Mouse (Mus musculus): ENCODE results near the gene Chad. TPM values are rescaled to one million over a fixed set of nuclear protein-coding genes. Genes with fewer than 3 reads are reported as not detected.

Gene Chad
- under 1 TPM in 1 of 2 experiments, not detected in 1; 0.08 TPM for polyA plus RNA-seq (2012; fragmentation: generic; extraction: Trizol)

DNA sequence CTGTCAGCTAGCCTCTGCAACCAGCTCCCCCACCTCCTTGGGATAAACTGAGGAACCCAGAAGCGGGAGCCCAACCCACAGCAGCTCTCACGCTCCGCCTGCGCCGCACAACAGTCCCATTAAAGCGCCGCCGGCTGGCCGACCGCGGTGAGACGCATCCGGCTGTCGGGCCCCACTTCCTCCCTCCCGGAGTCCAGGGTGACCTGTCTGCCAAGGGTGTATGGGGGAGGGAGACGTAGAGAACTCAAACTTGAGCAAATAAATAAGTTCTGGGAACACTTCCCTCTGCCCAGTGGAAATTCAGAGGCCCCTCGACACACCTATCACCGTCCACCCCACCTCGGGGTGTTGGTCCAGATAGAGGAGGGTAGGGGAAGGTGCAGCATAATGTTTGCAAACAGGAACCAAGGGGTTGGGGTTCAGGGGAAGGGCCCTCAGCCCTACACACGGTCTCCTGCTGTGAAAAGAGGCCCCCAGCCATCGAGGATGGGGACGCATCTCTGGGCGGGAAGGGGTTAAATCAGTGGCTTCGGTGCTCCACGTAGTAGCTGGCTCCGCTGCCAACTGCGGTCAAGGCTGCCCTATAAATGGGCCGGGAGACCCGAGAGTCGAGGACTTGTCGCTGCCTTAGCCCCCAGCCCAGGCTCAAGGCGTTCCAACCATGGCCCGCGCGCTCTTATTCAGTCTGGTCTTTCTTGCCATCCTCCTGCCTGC lies at the start of gene Chad:
Gene Chad (plus strand): TSS at position 611 of the 714 bp plus-strand sequence.

DNA sequence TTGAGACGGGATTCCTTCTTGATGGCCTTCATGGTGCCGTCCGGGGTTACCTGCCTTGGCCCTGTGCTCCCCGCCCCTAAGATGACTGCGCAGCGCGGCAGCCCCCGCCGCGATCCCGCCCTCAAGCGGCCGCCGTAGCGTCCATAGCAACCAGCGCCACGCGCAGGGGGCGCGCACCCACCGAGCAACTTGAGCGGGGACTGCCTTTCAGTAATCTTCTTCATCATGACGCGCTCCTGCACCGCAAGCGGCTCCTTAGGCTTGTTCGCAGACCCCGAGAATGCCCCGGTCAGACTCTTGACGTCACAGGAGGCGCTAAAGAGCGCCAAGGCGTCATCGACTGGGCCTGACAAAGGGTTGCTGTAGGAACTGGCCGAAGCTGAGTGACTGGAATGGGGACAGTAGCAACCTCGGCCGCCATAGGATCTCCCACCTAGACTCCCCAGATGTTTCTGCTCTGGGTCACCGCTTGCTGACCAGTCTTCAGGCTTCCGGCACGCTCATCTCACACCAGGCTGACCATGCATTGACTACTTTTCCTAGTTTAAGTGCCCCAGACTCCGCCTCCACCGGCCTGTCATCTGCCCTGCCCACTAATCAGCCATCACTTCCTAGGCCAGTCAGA lies 43.5 kb upstream of the Chad start, which contains the start of gene Mycbpap:
Gene Mycbpap (minus strand): TSS at position 524 of the 625 bp plus-strand sequence.

DNA sequence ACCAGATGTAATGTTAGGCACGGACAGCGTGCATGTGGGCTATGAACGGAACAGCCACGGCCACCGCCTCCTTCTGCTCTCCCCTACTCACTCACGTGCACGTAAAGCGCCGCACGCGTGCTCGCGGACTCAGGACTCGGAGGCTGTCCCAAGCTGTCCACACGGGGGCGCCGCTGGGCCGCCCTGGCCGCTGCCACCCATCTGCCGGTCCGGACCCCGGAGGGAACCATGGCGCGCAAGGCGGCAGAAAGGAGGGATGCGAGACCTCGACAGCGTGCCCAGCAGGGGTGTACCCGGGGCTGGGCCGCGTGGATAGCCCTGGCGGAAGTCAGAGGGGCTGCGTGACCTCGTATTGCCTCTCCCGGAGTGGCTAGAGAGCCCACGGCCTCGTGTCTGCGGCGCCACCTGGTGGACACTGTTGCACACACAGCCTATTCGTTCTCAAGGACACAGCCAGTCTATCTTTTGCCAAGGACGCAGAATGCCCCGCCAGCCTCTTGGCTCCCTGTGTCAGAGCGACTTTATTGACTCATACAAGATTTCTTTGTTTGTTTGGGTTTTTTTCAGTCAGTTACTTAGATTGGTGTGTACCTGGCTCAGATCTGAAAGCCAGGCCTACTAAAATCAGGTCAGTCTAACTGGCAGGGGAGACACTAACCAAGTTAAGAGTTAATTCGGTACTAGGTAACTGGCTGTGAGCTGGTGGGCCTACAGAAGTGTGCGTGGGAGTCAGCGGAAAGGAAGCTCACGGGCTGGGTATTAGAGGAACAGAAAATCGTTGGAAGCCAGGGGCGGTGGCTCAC lies 15.8 kb upstream of the Chad start, which contains the start of gene Rsad1:
Gene Rsad1 (minus strand): TSS at position 368 of the 803 bp plus-strand sequence.

DNA sequence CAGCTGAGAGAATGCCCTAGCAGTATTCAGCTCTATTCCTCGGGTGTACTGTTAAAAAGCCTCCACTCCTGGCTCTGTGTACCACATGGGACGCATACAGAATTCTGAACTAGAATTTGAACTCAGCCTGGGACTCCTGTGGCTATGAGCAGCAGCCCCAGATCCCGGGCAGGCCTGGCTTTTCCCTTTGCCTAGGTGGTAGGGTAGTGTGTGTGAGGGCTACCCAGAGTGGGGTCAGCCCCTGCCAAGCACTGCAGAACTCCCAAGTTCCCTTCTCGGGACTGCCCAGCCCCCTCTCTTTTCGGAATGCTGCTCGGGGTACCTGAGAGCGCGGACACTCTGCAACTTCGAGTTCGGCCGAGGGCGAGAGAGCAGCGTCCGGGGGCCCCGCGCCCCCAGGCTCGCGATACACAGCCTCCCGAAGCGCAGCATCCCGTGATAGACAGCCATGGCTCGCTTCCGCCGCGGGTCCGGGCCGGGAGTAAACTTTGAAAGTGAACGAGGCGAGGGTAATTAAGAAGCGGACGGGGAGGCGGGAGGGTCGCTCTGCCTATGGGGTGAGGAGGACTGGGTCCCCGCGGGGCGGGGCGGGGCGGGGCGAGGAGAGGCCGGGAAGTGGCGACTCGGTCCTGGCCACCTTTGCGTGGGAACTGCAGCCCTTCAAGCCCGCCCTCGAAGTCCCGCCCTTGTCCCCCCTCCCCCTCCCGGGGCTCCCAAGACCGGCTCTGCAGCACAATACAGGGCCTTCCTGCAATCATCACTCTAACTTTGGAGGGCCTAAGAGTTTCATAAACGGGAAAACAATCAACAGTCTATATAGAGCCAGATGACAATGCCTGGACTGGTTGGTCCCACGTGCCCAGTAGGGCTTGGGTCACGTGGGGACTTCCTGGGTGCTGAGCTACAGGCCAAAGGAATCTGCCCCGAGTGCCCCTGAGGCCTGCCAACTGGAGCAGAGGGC lies 36.8 kb downstream of the Chad start, which contains the start of gene Acsf2:
Gene Acsf2 (minus strand): TSS at position 551 of the 961 bp plus-strand sequence.

Other genes with a start within 250 kb of the Chad start
- 10 to 100 TPM in 1 of 2 experiments, 1 to 10 TPM in 1; 5.7 to 20.8 TPM for gene Luc7l3, start 243.1 kb upstream of the Chad start, polyA plus RNA-seq (2012; fragmentation: generic; extraction: Trizol)
- gene Ankrd40, start 237.0 kb upstream of the Chad start, polyA plus RNA-seq (2012; fragmentation: generic; extraction: Trizol): 10 to 100 TPM; 58.6 to 60.3 TPM
- 1 to 10 TPM in 1 of 2 experiments, under 1 TPM in 1; 0.28 to 3.4 TPM for gene Abcc3, start 172.1 kb upstream of the Chad start, polyA plus RNA-seq (2012; fragmentation: generic; extraction: Trizol)
- gene Cacna1g, start 90.8 kb upstream of the Chad start, polyA plus RNA-seq (2012; fragmentation: generic; extraction: Trizol): 10 to 100 TPM in 1 of 2 experiments, under 1 TPM in 1; 0.15 to 53.5 TPM
- 1 to 10 TPM in 1 of 2 experiments, not detected in 1; 1.1 TPM for gene Spata20, start 78.9 kb upstream of the Chad start, polyA plus RNA-seq (2012; fragmentation: generic; extraction: Trizol)
- gene Epn3, start 65.1 kb upstream of the Chad start, polyA plus RNA-seq (2012; fragmentation: generic; extraction: Trizol): 1 to 10 TPM; 1.4 to 1.9 TPM
- under 1 TPM in 1 of 2 experiments, not detected in 1; 0.24 TPM for gene Mycbpap, start 43.3 kb upstream of the Chad start, polyA plus RNA-seq (2012; fragmentation: generic; extraction: Trizol)
- gene Rsad1, start 15.8 kb upstream of the Chad start, polyA plus RNA-seq (2012; fragmentation: generic; extraction: Trizol): 1 to 10 TPM; 1.9 to 5.3 TPM
- 1 to 10 TPM; 1.2 to 5.9 TPM for gene Acsf2, start 36.8 kb downstream of the Chad start, polyA plus RNA-seq (2012; fragmentation: generic; extraction: Trizol)
- 100 to 1,000 TPM; 116 to 226 TPM for gene Lrrc59, start 64.7 kb downstream of the Chad start, polyA plus RNA-seq (2012; fragmentation: generic; extraction: Trizol)
- gene Mrpl27, start 88.7 kb downstream of the Chad start, polyA plus RNA-seq (2012; fragmentation: generic; extraction: Trizol): 100 to 1,000 TPM in 1 of 2 experiments, 10 to 100 TPM in 1; 81.1 to 126 TPM
- gene Eme1, start 88.9 kb downstream of the Chad start, polyA plus RNA-seq (2012; fragmentation: generic; extraction: Trizol): 1 to 10 TPM; 7.5 to 8.1 TPM
- 10 to 100 TPM in 1 of 2 experiments, 1 to 10 TPM in 1; 9.0 to 35.0 TPM for gene Xylt2, start 112.5 kb downstream of the Chad start, polyA plus RNA-seq (2012; fragmentation: generic; extraction: Trizol)
- not detected for gene Gm11541, start 139.5 kb downstream of the Chad start, polyA plus RNA-seq (2012; fragmentation: generic; extraction: Trizol)
- under 1 TPM; 0.05 to 0.19 TPM for gene Cdc34b, start 176.7 kb downstream of the Chad start, polyA plus RNA-seq (2012; fragmentation: generic; extraction: Trizol)
- gene Tmem92, start 217.7 kb downstream of the Chad start, polyA plus RNA-seq (2012; fragmentation: generic; extraction: Trizol): not detected

Data from C3H10T1/2 (cell line).